Mouse (Mus musculus): ENCODE measurements at regions not wholly inside any gene's neighbourhood (a gene's known extent, or its start where the extent isn't known, plus 50 kb on each side); places are given as distances from the start of the nearest gene placed in this dataset.

- TF ChIP-seq CTCF (IDR thresholded peaks at IDR 0.05; ENCODE audit: extremely low read depth, insufficient read length, insufficient replicate concordance, low read depth, low read length) (no peak), POLR2A (IDR thresholded peaks at IDR 0.05; ENCODE audit: low read depth, low read length) (no peak)
These were observed 173.7 kb upstream of the Sall1 start for GRCm38 (mm10) chr8:89217689-89218088.

Data from small intestine, adult 2 months (tissue).